Mouse (Mus musculus) midbrain, embryonic 14.5 days (tissue): ENCODE results near the gene Herc1. TPM values are rescaled to one million over a fixed set of nuclear protein-coding genes. Genes with fewer than 3 reads are reported as not detected.
A peak's percentile ranks its signal among the peaks of the same experiment; 100 is the strongest.

Source experiments
- ATAC-seq: fragments of 200-750 bp; cut with Nextera tagmentation; 2 replicates; pipeline ENCODE4 v1.8.0; 2017; ENCODE audit warnings: moderate number of reproducible peaks, moderate library complexity; ENCODE audit not compliant: low FRiP score, low TSS enrichment
- DNase-seq: peaks from one replicate; pipeline ENCODE4 v3.0.0-alpha.2; 2015
- H3K27ac ChIP-seq: fragments of 300-500 bp; sonication (generic); replicated peaks from 2 replicates; pipeline ENCODE4 v1.5.1; 2014; ENCODE audit warnings: mild to moderate bottlenecking, low read depth, low read length, moderate library complexity
- H3K27me3 ChIP-seq: fragments of 300-500 bp; sonication (generic); 2 replicates; pipeline ENCODE4 v1.6.1; 2014; ENCODE audit warnings: low read length, control low read depth, mixed read lengths; ENCODE audit not compliant: control insufficient read depth, insufficient read depth
- H3K36me3 ChIP-seq: fragments of 300-500 bp; sonication (generic); 2 replicates; pipeline ENCODE4 v1.6.1; 2014; ENCODE audit warnings: low read length, control low read depth; ENCODE audit not compliant: control insufficient read depth, insufficient read depth
- H3K4me1 ChIP-seq: fragments of 300-500 bp; sonication (generic); 2 replicates; pipeline ENCODE4 v1.6.1; 2014; ENCODE audit warnings: mild to moderate bottlenecking, antibody characterized with exemption, low read length, control low read depth; ENCODE audit not compliant: control insufficient read depth, insufficient read depth
- H3K4me2 ChIP-seq: fragments of 300-500 bp; sonication (generic); 2 replicates; pipeline ENCODE4 v1.6.1; 2014; ENCODE audit warnings: mild to moderate bottlenecking, low read length, moderate library complexity
- H3K4me3 ChIP-seq: fragments of 300-500 bp; sonication (generic); replicated peaks from 2 replicates; pipeline ENCODE4 v1.5.1; 2014; ENCODE audit warnings: low read depth, low read length
- H3K9ac ChIP-seq: fragments of 300-500 bp; sonication (generic); replicated peaks from 2 replicates; pipeline ENCODE4 v1.6.1; 2014; ENCODE audit warnings: mild to moderate bottlenecking, low read length, moderate library complexity
- H3K9me3 ChIP-seq: fragments of 300-500 bp; sonication (generic); 2 replicates; pipeline ENCODE4 v1.6.1; 2016; ENCODE audit warnings: low read length, control low read depth, mixed read lengths; ENCODE audit not compliant: control insufficient read depth
- WGBS: fragments of 180-500 bp; shearing (Covaris S2); extraction: QIAGEN DNeasy Blood & Tissue Kit; methylation state at CpG from one replicate; pipeline ENCODE4 v1.1.7; 2014; 5-methylcytosine and 5-hydroxymethylcytosine counted together
- polyA plus RNA-seq: library from polyadenylated mRNA; unstranded; fragments of >200 nt; fragmentation: Nextera tagmentation; extraction: Ambion mirVana; gene quantifications from 2 replicates; pipeline ENCODE4 v1.2.1, GENCODE M21; 2014

Gene Herc1
- polyA plus RNA-seq, 1 experiment from 2014 or later: 64.1 TPM

- ATAC-seq (no peak), DNase-seq (no peak)
- WGBS: 96% methylated on average over 8 of the region's 8 CpGs
- H3K36me3 ChIP-seq: peaks cover 63% of the 10 kb centered on the region
- H3K9ac ChIP-seq: no peak overlapping the region
- H3K27me3 ChIP-seq: no peaks in the 10 kb centered on the region
- no peak overlapping the region for H3K4me3 ChIP-seq
- H3K4me1 ChIP-seq: no peaks in the 10 kb centered on the region
- no peak overlapping the region for H3K4me2 ChIP-seq
- no peak overlapping the region for H3K27ac ChIP-seq
- no peaks in the 10 kb centered on the region for H3K9me3 ChIP-seq
These were observed 89.8 kb downstream of the Herc1 start for GRCm38 (mm10) chr9:66440007-66440406.

GRCm38 (mm10) chr9:66448253-66448652 lies 98.0 kb downstream of the Herc1 start:
- Histone ChIP-seq H3K27ac (no peak overlapping the region), H3K4me2 (no peak overlapping the region), H3K27me3 (no peaks in the 10 kb centered on the region), H3K4me3 (no peak overlapping the region), H3K9me3 (no peaks in the 10 kb centered on the region), H3K9ac (no peak overlapping the region), H3K36me3 (peaks cover 67% of the 10 kb centered on the region), H3K4me1 (no peaks in the 10 kb centered on the region)
- no peak for DNase-seq
- no peak for ATAC-seq
- 92% methylated on average over 5 of the region's 5 CpGs for WGBS

- Histone ChIP-seq H3K9ac (no peak overlapping the region), H3K27me3 (no peaks in the 10 kb centered on the region), H3K9me3 (no peaks in the 10 kb centered on the region), H3K4me1 (no peaks in the 10 kb centered on the region), H3K27ac (no peak overlapping the region), H3K4me3 (no peak overlapping the region), H3K4me2 (no peak overlapping the region), H3K36me3 (peaks cover 69% of the 10 kb centered on the region)
- DNase-seq: peak; percentile 78
- 60% methylated on average over 4 of the region's 4 CpGs for WGBS
- no peak for ATAC-seq
These were observed 114.8 kb downstream of the Herc1 start for GRCm38 (mm10) chr9:66465087-66465486.

- ATAC-seq (no peak), DNase-seq (no peak)
- Histone ChIP-seq H3K4me1 (no peaks in the 10 kb centered on the region), H3K27me3 (no peaks in the 10 kb centered on the region), H3K4me3 (no peak overlapping the region), H3K36me3 (peaks cover 73% of the 10 kb centered on the region), H3K27ac (no peak overlapping the region), H3K9me3 (no peaks in the 10 kb centered on the region), H3K9ac (no peak overlapping the region), H3K4me2 (no peak overlapping the region)
- WGBS: 88% methylated on average over 2 of the region's 2 CpGs
These were observed 127.5 kb downstream of the Herc1 start for GRCm38 (mm10) chr9:66477785-66478184.

GRCm38 (mm10) chr9:66483429-66483828 lies 133.2 kb downstream of the Herc1 start:
- Histone ChIP-seq H3K36me3 (peaks cover 81% of the 10 kb centered on the region), H3K4me3 (no peak overlapping the region), H3K9me3 (no peaks in the 10 kb centered on the region), H3K4me1 (no peaks in the 10 kb centered on the region), H3K9ac (no peak overlapping the region), H3K27me3 (no peaks in the 10 kb centered on the region), H3K27ac (no peak overlapping the region), H3K4me2 (no peak overlapping the region)
- ATAC-seq: no peak
- DNase-seq: no peak
- 93% methylated on average over 3 of the region's 3 CpGs for WGBS

- Histone ChIP-seq H3K27ac (no peak overlapping the region), H3K4me3 (no peak overlapping the region), H3K4me2 (no peak overlapping the region), H3K4me1 (no peaks in the 10 kb centered on the region), H3K9ac (no peak overlapping the region), H3K27me3 (no peaks in the 10 kb centered on the region), H3K36me3 (peaks cover 92% of the 10 kb centered on the region), H3K9me3 (no peaks in the 10 kb centered on the region)
- ATAC-seq (no peak), DNase-seq (no peak)
These were observed 138.5 kb downstream of the Herc1 start for GRCm38 (mm10) chr9:66488786-66489185.

GRCm38 (mm10) chr9:66492361-66492760 lies 142.1 kb downstream of the Herc1 start:
- H3K36me3 ChIP-seq: peaks cover 91% of the 10 kb centered on the region
- no peak overlapping the region for H3K9ac ChIP-seq
- DNase-seq (no peak), ATAC-seq (no peak)
- H3K27ac ChIP-seq: no peak overlapping the region
- no peak overlapping the region for H3K4me3 ChIP-seq
- H3K4me1 ChIP-seq: no peaks in the 10 kb centered on the region
- no peaks in the 10 kb centered on the region for H3K27me3 ChIP-seq
- no peak overlapping the region for H3K4me2 ChIP-seq
- 96% methylated on average over 1 of the region's 1 CpGs for WGBS
- H3K9me3 ChIP-seq: no peaks in the 10 kb centered on the region

GRCm38 (mm10) chr9:66493992-66494391 lies 143.7 kb downstream of the Herc1 start:
- H3K36me3 ChIP-seq: peaks cover 88% of the 10 kb centered on the region
- no peaks in the 10 kb centered on the region for H3K9me3 ChIP-seq
- H3K27ac ChIP-seq: no peak overlapping the region
- no peaks in the 10 kb centered on the region for H3K4me1 ChIP-seq
- no peak for ATAC-seq
- no peaks in the 10 kb centered on the region for H3K27me3 ChIP-seq
- no peak overlapping the region for H3K4me2 ChIP-seq
- H3K9ac ChIP-seq: no peak overlapping the region
- no peak overlapping the region for H3K4me3 ChIP-seq
- DNase-seq: no peak

GRCm38 (mm10) chr9:66501248-66501647 lies 151.0 kb downstream of the Herc1 start:
- 88% methylated on average over 2 of the region's 2 CpGs for WGBS
- Histone ChIP-seq H3K9ac (no peak overlapping the region), H3K4me2 (no peak overlapping the region), H3K4me1 (no peaks in the 10 kb centered on the region), H3K27me3 (no peaks in the 10 kb centered on the region), H3K4me3 (no peak overlapping the region), H3K36me3 (peaks cover 77% of the 10 kb centered on the region), H3K9me3 (no peaks in the 10 kb centered on the region), H3K27ac (no peak overlapping the region)
- ATAC-seq (no peak), DNase-seq (no peak)
